Mouse (Mus musculus) embryonic facial prominence, embryonic 10.5 days (tissue): ENCODE results near the gene Kcnc2. TPM values are rescaled to one million over a fixed set of nuclear protein-coding genes. Genes with fewer than 3 reads are reported as not detected.

Experiments
- DNase-seq: peaks from one replicate; pipeline ENCODE4 v3.0.0-alpha.2; 2017; ENCODE audit warnings: low spot score
- H3K27ac ChIP-seq: fragments of 300-500 bp; sonication (generic); replicated peaks from 2 replicates; pipeline ENCODE4 v1.5.1; 2016; ENCODE audit warnings: mild to moderate bottlenecking
- H3K27me3 ChIP-seq: fragments of 300-500 bp; sonication (generic); replicated peaks from 2 replicates; pipeline ENCODE4 v1.6.1; 2016; ENCODE audit warnings: low read depth, mild to moderate bottlenecking; ENCODE audit not compliant: poor library complexity, severe bottlenecking
- H3K36me3 ChIP-seq: fragments of 300-500 bp; sonication (generic); replicated peaks from 2 replicates; pipeline ENCODE4 v1.6.1; 2016; ENCODE audit warnings: mild to moderate bottlenecking, moderate library complexity
- H3K4me1 ChIP-seq: fragments of 300-500 bp; sonication (generic); 2 replicates; pipeline ENCODE4 v1.6.1; 2016
- H3K4me3 ChIP-seq: fragments of 300-500 bp; sonication (generic); 2 replicates; pipeline ENCODE4 v1.5.1; 2016; ENCODE audit warnings: mild to moderate bottlenecking, moderate library complexity
- H3K9me3 ChIP-seq: fragments of 300-500 bp; sonication (generic); 2 replicates; pipeline ENCODE4 v1.6.1; 2016; ENCODE audit warnings: mild to moderate bottlenecking
- WGBS: fragments of 180-500 bp; shearing (Covaris S2); methylation state at CpG from one replicate; pipeline ENCODE4 v1.1.7; 2016; 5-methylcytosine and 5-hydroxymethylcytosine counted together
- polyA plus RNA-seq: library from polyadenylated mRNA; unstranded; fragments of >200 nt; fragmentation: Nextera tagmentation; extraction: Ambion mirVana; gene quantifications from 2 replicates; pipeline ENCODE4 v1.2.1, GENCODE M21; 2016

Gene Kcnc2
- polyA plus RNA-seq, 1 experiment from 2014 or later = 0.66 TPM

- H3K27me3 ChIP-seq = no peaks in the 10 kb centered on the region
- no peaks in the 10 kb centered on the region for H3K9me3 ChIP-seq
- H3K4me3 ChIP-seq = no peak overlapping the region
- no peaks in the 10 kb centered on the region for H3K4me1 ChIP-seq
- no peaks in the 10 kb centered on the region for H3K36me3 ChIP-seq
- DNase-seq = peak; percentile 41
- WGBS = 59% methylated on average over 10 of the region's 10 CpGs
- H3K27ac ChIP-seq = no peak overlapping the region
Observed at GRCm38 (mm10) chr10:112423327-112423726, 152.4 kb downstream of the Kcnc2 start.

DNA sequence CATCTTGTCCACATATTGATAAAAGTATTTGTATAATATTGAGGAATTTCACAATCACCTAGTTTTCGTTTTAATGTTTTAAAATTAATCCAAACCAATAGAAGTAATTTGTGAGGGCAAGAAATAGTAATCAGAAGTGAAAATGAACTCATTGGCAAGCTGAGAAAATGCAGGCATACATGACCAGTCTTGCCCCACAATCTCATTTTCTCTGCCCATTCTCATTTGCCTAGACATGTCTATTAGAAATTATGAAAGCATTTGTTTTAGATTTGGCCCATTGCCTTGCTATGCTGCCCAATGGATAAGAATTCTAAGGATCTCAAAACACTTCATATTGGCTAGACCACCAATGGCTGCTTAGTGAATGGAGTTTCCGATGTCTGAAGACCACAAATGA is 166.0 kb downstream of the Kcnc2 start:
- H3K36me3 ChIP-seq = no peaks in the 10 kb centered on the region
- H3K9me3 ChIP-seq = no peaks in the 10 kb centered on the region
- no peak for DNase-seq
- no peak overlapping the region for H3K4me3 ChIP-seq
- H3K4me1 ChIP-seq = no peaks in the 10 kb centered on the region
- WGBS = 89% methylated on average over 2 of the region's 2 CpGs
- H3K27me3 ChIP-seq = no peaks in the 10 kb centered on the region
- H3K27ac ChIP-seq = no peak overlapping the region

- Histone ChIP-seq H3K4me3 (no peak overlapping the region), H3K9me3 (no peaks in the 10 kb centered on the region), H3K36me3 (no peaks in the 10 kb centered on the region), H3K4me1 (no peaks in the 10 kb centered on the region), H3K27me3 (no peaks in the 10 kb centered on the region), H3K27ac (no peak overlapping the region)
- WGBS = 62% methylated on average over 4 of the region's 4 CpGs
- DNase-seq = no peak
Observed at GRCm38 (mm10) chr10:112444640-112445039, 173.7 kb downstream of the Kcnc2 start.

DNA sequence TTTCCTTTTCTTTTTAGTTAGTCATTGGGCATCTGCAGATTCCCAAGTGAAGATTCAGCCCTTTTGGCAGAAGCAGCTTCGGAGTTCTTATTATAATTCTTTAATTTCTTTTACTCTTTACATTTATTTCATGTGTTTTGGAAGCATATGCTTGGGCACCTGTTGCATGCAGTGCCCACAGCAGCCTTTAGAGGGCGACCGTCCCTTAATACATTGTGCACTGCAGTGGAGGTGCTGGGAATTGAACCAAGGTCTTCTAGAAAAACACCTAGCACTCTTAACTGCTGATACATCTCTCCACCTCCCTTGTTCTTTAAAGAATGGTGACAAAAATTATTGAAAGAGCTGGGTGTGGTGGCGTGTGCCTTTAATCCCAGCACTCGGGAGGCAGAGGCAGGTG is 180.0 kb downstream of the Kcnc2 start:
- Histone ChIP-seq H3K9me3 (no peaks in the 10 kb centered on the region), H3K27ac (no peak overlapping the region), H3K36me3 (no peaks in the 10 kb centered on the region), H3K4me1 (no peaks in the 10 kb centered on the region), H3K4me3 (no peak overlapping the region), H3K27me3 (no peaks in the 10 kb centered on the region)
- 83% methylated on average over 5 of the region's 5 CpGs for WGBS
- DNase-seq = no peak

- Histone ChIP-seq H3K36me3 (no peaks in the 10 kb centered on the region), H3K27me3 (no peaks in the 10 kb centered on the region), H3K4me1 (no peaks in the 10 kb centered on the region), H3K4me3 (no peak overlapping the region), H3K27ac (no peak overlapping the region), H3K9me3 (no peaks in the 10 kb centered on the region)
- 82% methylated on average over 6 of the region's 6 CpGs for WGBS
- DNase-seq = no peak
Observed at GRCm38 (mm10) chr10:112468689-112469384, 197.9 kb downstream of the Kcnc2 start.

DNA sequence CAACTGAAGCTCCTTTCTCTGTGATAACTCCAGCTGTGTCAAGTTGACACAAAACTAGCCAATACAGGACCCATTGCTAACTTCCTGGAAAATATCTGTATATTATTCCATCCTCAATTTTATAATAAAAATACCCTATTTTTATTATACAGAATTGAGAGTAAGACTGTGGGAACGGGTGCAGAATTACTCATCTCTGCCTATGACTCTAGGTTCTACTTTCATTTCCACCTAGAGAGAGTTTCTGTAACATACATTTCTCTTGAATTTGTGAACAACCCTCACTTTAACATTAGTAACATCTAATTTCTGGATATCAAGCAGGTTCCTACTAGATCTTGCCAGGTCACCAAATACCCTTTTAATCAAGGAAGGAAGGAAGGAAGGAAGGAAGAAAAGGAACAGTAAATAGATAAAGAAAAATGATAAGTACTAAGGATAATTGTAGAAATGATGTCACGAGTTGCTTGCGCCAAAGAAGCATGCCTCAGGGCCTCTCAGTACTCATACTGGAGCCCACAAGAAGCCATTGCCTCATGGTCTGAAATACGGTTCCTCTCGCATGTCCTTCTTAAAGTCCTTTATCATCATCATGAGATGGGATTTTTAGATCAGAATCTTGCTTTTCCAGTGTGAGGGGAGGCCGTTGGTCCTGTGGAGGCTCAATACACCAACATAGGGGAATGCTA is 203.3 kb downstream of the Kcnc2 start:
- WGBS = 86% methylated on average over 6 of the region's 6 CpGs
- Histone ChIP-seq H3K4me1 (no peaks in the 10 kb centered on the region), H3K27me3 (no peaks in the 10 kb centered on the region), H3K4me3 (no peak overlapping the region), H3K9me3 (no peaks in the 10 kb centered on the region), H3K36me3 (no peaks in the 10 kb centered on the region), H3K27ac (no peak overlapping the region)
- no peak for DNase-seq

DNA sequence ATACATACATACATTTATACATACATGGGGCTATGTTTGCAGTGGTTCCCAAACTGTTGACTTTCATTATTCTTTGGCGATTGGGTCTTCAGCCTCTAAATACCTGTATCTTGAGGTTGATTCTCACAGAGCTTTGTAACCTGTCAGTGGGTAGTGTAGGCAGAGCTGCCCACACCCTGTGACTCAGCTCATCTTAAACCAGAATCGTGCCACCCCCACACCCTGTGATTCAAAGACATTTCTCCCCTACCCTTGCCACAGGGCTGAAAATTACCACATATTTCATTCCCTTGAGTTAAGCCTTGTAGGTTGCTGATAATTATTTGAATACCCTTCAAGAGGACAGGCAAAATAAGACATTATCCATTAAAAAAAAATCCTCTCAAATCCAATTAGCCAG is 210.5 kb downstream of the Kcnc2 start:
- Histone ChIP-seq H3K27ac (no peak overlapping the region), H3K4me3 (no peak overlapping the region), H3K4me1 (peaks cover 7% of the 10 kb centered on the region), H3K27me3 (no peaks in the 10 kb centered on the region), H3K9me3 (no peaks in the 10 kb centered on the region), H3K36me3 (no peaks in the 10 kb centered on the region)
- DNase-seq = no peak
- 88% methylated on average over 2 of the region's 2 CpGs for WGBS

DNA sequence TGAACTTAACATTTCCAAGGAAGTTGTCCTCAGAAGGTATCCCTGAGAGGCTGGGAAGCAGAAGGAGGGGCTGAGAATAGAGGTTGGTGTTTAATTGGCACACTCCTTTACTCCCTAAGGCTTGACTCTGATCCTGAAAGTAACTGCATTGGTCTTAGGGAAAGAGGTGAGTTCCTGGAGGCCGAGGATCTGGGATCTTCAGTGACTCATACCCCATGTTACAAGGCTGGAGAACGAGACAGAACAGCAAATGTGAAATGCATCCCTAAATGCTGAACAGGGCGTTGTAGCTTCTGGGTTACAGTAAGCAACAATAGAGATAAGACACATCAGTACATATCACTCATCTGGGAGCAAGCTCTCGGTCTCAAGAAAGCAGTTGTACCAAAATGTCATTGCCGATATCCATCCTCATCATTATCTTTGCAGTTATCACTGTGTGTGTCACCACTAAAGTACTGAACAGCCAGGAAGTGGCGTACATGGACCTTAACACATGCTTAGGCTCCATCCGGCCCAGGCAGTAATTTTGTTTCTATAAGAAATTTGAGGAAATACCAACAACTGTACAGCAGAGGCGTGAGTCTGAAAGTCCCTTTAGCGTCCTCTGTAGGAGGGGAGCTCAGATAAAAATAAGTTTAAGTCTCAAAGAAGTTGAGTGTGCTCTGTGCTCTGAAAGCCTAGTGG is 211.1 kb downstream of the Kcnc2 start:
- Histone ChIP-seq H3K27ac (no peak overlapping the region), H3K9me3 (no peaks in the 10 kb centered on the region), H3K4me3 (no peak overlapping the region), H3K36me3 (no peaks in the 10 kb centered on the region), H3K4me1 (peaks cover 7% of the 10 kb centered on the region), H3K27me3 (no peaks in the 10 kb centered on the region)
- no peak for DNase-seq
- 85% methylated on average over 9 of the region's 9 CpGs for WGBS

DNA sequence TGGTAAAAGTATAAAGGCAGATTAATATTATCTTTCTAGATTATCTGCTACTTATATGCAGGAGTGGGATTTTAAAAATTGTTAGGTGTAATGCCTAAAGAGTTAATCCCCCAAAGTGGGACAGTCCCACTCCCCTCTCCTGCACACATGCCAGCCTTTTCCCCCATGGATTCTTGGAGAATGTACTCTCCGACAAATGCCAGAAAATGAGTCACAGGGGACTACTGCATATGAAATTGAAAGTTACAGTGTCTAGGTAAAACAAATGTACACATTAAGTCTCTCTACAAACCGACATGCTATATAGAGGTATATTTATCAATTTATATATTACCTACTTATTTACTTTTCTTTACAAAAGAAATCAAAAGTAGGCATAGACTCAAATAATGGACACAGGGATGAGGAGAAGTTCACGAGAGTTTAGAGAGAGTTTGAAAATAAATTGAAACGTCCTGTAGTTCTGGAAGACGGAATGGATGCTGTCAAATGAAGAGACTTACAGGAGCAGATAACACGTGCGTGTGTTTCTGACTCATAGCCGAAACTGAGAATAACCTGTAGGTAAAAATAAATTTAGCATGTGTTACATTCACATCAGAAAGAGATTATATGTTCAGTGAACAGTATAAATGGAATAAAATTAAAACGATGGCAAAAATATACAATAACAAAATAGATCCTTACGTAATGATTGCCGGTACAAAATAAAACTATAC is 213.6 kb downstream of the Kcnc2 start:
- WGBS = 83% methylated on average over 11 of the region's 11 CpGs
- no peaks in the 10 kb centered on the region for H3K27me3 ChIP-seq
- H3K4me3 ChIP-seq = no peak overlapping the region
- no peak for DNase-seq
- H3K36me3 ChIP-seq = no peaks in the 10 kb centered on the region
- H3K9me3 ChIP-seq = no peaks in the 10 kb centered on the region
- H3K4me1 ChIP-seq = peaks cover 7% of the 10 kb centered on the region
- no peak overlapping the region for H3K27ac ChIP-seq

- H3K36me3 ChIP-seq = no peaks in the 10 kb centered on the region
- DNase-seq = no peak
Observed at GRCm38 (mm10) chr10:112485819-112486218, 214.9 kb downstream of the Kcnc2 start.

GRCm38 (mm10) chr10:112488751-112489150 is 217.8 kb downstream of the Kcnc2 start:
- H3K4me1 ChIP-seq = peaks cover 7% of the 10 kb centered on the region
- H3K27ac ChIP-seq = no peak overlapping the region
- WGBS = 89% methylated on average over 4 of the region's 4 CpGs
- no peak for DNase-seq
- H3K36me3 ChIP-seq = no peaks in the 10 kb centered on the region
- no peak overlapping the region for H3K4me3 ChIP-seq
- no peaks in the 10 kb centered on the region for H3K27me3 ChIP-seq
- H3K9me3 ChIP-seq = no peaks in the 10 kb centered on the region

More at GRCm38 (mm10) chr10:112485819-112486218, 214.9 kb downstream of the Kcnc2 start:
- peaks cover 7% of the 10 kb centered on the region for H3K4me1 ChIP-seq
- no peak overlapping the region for H3K27ac ChIP-seq
- H3K27me3 ChIP-seq = no peaks in the 10 kb centered on the region
- H3K4me3 ChIP-seq = no peak overlapping the region
- H3K9me3 ChIP-seq = no peaks in the 10 kb centered on the region
